Mouse (Mus musculus): ENCODE data around the gene Yes1. TPM values are rescaled to one million over a fixed set of nuclear protein-coding genes. Genes with fewer than 3 reads are reported as not detected.
"Not testable (repeated sequence)": the region's sequence is repeated elsewhere in the genome, so short reads cannot be mapped to it uniquely, and the experiment has no call there.

Yes1 gene
- total RNA-seq, 2 experiments from 2014 or later: 43.6 to 46.2 TPM

DNA sequence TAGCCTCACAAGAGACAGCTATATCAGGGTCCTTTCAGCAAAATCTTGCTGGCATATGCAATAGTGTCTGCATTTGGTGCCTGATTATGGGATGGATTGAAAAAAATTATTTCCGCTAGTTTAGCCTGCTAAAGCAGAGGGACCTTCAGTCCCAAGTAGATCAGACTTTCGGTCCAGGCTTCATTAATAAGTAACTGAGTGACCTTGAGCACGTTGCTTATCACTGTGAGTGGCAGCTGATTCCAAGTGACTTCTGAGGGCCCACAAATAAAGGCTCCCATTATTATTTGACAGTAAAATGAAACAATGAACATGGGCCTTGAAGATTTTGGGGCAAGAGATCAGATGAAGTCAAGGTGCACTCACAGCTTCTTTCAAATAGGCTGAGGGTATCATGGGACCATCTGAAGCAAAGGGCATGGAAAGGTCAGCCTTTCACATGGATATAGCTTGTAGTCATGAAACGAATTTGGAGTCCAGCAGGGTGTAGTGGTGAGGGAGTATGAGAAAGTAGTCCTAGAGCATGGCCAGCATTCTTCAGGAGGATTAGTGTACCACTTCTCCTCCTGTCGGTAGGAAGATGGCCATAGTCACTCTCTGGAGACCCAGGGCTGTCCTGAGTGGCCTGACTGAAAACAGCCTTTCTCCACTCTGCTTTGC is 86.4 kb downstream of the Yes1 start:
- no peak for DNase-seq (ENCODE audit: low spot score in 2 of 2)

- DNase-seq (ENCODE audit: low spot score in 2 of 2): no peak
Observed at GRCm38 (mm10) chr5:32706226-32706780, 95.3 kb downstream of the Yes1 start.

DNA sequence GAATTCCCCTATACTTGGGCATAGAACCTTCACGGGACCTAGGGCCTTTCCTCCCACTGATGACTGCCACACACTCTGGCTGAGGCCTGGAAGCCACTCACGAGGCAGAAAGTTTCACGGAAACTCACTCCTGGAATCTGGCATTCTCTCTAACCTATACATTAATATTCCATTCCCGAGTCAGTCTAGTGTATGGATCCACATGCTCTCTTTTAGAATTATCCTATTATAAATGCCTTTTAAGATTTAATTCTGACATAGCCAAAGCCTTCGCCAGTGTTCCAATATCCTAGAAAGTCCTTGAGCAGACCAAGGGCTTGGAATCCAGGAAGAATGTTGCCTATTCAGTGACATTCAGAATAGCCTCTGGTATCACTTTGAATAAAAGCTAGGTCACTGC is 100.5 kb downstream of the Yes1 start:
- no peak for DNase-seq (ENCODE audit: low spot score in 2 of 2)

DNA sequence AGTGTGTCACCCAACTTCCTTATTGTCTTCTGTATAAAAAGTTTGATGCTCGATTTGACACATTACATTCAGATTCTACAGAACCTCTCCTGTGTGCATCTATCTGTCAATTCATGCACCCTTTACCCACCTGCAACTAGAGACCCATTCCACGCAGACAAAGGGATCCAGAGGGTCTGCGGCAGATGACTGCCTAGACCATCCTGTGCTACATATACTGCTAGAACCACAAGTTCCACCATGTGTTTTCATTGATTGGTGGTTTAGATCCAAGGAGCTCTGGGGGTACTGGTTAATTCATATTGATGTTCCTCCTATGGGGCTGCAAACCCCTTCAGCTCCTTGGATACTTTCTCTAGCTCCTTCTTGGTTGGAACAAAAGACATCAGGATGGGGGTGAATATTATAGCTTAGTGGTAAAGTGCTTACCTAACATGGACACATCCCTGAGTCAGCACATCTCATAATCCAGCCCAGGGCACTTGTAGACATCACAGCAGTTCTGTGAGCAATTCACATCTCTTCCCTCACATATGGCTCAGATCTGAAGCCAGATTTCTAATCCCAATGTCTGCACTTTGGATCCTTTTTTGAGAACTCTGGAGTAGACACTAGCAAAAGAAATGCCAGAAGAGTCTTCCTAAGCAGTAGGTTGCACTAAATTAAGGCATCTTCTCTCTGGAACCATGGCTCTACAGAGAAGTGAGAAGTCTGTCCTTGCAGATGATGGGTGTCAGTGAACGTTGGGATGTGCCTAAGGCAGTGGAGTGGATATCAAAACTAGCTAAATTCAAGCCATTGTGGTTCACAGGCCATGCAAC is 101.5 kb downstream of the Yes1 start:
- DNase-seq (ENCODE audit: low spot score in 2 of 2): no peak

GRCm38 (mm10) chr5:32713042-32713702 is 102.2 kb downstream of the Yes1 start:
- DNase-seq (ENCODE audit: low spot score in 2 of 2): no peak

GRCm38 (mm10) chr5:32713703-32714467 is 102.9 kb downstream of the Yes1 start:
- peak; percentile 74 to 80 for DNase-seq (ENCODE audit: low spot score in 2 of 2)

GRCm38 (mm10) chr5:32717726-32718125 is 106.8 kb downstream of the Yes1 start:
- DNase-seq (ENCODE audit: low spot score in 2 of 2): no peak

DNA sequence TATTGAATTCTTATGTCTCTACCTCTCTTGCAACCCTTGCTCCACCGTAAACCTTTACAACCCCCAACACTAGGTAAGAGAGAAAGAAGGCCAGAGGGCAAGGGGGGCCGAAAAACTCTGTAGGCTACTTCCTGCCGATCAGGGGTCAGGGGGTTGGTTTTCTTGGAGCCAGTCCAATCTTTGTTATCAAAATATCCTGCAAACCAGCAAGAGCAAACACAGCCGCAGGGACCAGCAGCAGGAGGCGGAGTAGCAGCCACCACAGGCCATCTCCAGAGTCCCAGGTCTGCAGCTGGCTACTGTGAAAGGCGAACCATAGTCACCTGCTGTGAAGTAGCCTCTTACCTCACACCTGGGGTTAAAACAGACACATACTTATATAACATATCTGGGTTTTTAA is 107.9 kb downstream of the Yes1 start:
- no peak for DNase-seq (ENCODE audit: low spot score in 2 of 2)

GRCm38 (mm10) chr5:32720416-32720815 is 109.4 kb downstream of the Yes1 start:
- no peak for DNase-seq (ENCODE audit: low spot score in 2 of 2)

DNA sequence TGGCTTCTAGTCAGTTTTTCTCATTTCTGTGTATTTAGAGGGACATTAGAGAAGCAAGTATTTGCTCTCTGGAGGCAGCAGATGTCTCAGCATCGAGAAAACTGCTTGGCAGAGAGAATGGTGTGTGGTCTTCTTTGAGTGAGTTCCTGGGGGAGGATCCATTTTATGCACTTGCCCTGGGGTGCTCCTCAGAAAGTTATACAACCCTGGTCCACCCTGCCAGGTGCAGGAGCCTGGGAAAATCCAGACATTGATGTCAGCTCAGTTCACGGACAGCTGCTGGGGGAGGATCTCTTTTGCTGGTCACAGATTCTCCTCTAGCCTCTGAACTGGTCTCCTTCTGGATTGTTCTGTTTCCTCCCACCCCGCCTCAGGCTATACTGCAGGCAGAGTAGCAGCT is 110.3 kb downstream of the Yes1 start:
- no peak for DNase-seq (ENCODE audit: low spot score in 2 of 2)

DNA sequence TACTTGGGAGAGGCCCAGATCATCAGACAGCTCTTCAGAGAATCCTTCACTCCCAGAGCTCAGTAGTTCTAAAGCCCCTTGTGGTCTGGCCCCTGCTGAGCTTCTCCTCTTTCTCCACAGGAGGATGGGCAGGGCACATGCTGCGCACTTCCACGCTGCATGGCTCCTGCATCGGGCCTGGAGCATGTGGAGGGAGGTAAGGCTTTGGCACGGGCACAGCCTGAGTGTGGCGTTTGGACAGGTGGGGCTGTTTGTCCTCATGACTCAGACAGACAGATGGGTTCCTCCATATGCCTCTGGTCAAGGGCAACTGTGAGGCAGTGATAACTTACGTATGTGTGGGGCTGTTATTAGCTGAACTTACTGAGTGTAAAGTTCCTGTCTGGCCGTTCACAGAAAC is 111.3 kb downstream of the Yes1 start:
- no peak for DNase-seq (ENCODE audit: low spot score in 2 of 2)

GRCm38 (mm10) chr5:32722711-32723110 is 111.7 kb downstream of the Yes1 start:
- not testable (repeated sequence) for DNase-seq (ENCODE audit: low spot score in 2 of 2)

- no peak for DNase-seq (ENCODE audit: low spot score in 2 of 2)
Observed at GRCm38 (mm10) chr5:32723981-32724380, 113.0 kb downstream of the Yes1 start.

DNA sequence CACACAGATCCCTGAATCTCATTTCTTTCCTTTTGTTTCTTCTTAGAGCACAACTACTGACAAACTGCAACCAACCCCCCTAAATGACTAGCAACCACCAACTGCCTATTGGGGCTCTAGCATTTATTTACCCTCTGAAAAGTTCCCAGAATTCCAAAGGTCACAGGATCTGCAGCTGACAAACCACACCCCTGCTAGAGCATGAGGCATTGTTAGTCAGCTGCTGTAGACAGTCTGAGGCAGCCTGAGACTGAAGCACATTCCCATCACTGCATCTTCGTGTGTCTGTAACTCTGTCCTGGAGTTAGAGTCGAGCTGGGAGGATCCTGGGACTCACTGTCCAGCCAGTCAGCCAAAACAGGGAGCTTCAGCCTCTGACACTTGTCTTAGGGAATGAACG is 114.4 kb downstream of the Yes1 start:
- not testable (repeated sequence) for DNase-seq (ENCODE audit: low spot score in 2 of 2)

GRCm38 (mm10) chr5:32728300-32728699 is 117.3 kb downstream of the Yes1 start:
- no peak for DNase-seq (ENCODE audit: low spot score in 2 of 2)

DNA sequence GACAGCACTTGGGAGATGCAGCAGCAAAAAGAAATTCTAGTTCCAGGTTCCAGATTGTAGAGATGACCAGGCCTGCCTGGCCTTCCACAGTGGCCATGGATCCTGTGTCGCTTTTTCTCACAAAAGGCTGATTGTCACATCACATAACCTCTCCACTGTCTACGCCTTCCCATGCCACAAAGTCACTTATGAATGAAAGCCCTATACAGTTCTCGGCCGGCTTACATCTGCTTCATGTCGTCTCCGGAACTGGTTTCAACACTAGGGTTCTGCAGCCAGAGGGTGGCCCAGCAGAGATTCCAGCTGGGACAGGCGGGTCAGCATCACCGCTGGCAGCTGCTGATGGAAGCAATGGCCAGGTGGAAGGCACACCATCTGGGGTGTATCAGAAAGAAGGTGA is 117.9 kb downstream of the Yes1 start:
- DNase-seq (ENCODE audit: low spot score in 2 of 2): no peak

GRCm38 (mm10) chr5:32733892-32734291 is 122.9 kb downstream of the Yes1 start:
- not testable (repeated sequence) for DNase-seq (ENCODE audit: low spot score in 2 of 2)

DNA sequence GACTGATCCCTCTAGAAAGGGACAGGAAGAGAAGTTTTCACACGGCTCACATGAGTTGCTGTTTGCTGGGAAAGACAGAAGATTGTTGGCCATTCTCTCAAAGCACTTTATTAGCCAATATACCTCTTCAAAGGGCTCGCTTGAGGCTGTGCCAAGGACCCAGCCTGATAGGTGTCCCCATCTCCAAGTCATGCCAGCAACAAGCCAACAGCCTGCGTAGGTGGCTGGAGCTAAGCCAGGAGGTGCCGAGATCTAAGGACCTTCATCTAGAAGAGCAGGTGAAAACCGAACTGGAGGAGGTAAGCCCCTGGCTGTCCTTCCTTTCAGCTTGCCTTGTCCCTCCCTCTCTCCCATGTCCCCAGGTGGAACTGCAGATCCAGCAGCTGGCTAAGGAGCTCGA is 124.8 kb downstream of the Yes1 start:
- DNase-seq (ENCODE audit: low spot score in 2 of 2): no peak
